Mouse (Mus musculus) myocyte (in vitro differentiated cells): Measurements from ENCODE around the gene Agbl3. TPM values are rescaled to one million over a fixed set of nuclear protein-coding genes. Genes with fewer than 3 reads are reported as not detected.

ENCODE experiments used
- H3K27me3 ChIP-seq: one replicate; pipeline ENCODE4 v1.6.1; 2011; ENCODE audit not compliant: control insufficient read depth, insufficient read depth, insufficient read length
- H3K36me3 ChIP-seq: one replicate; pipeline ENCODE4 v1.6.1; 2011; ENCODE audit not compliant: control insufficient read depth, insufficient read depth
- H3K4me2 ChIP-seq: one replicate; pipeline ENCODE4 v1.6.1; 2011; ENCODE audit warnings: low read depth, control low read depth
- H3K4me3 ChIP-seq: one replicate; pipeline ENCODE4 v1.5.1; 2011; ENCODE audit warnings: mild to moderate bottlenecking, control low read depth, moderate library complexity
- H3K79me2 ChIP-seq: one replicate; pipeline ENCODE4 v1.6.1; 2011; ENCODE audit not compliant: control insufficient read depth, insufficient read depth
- H3ac ChIP-seq: one replicate; pipeline ENCODE4 v1.6.1; 2011; ENCODE audit not compliant: control insufficient read depth, insufficient read length
- CEBPB ChIP-seq: IDR thresholded peaks from 2 replicates; pipeline ENCODE4 v1.6.1; 2011; ENCODE audit warnings: mild to moderate bottlenecking, moderate library complexity; ENCODE audit not compliant: poor library complexity, insufficient read depth, severe bottlenecking
- E2F4 ChIP-seq: IDR thresholded peaks from one replicate; pipeline ENCODE4 v1.6.1; 2011; ENCODE audit warnings: mild to moderate bottlenecking, control low read depth, moderate library complexity; ENCODE audit not compliant: insufficient read depth
- MAX ChIP-seq: IDR thresholded peaks from one replicate; pipeline ENCODE4 v1.6.1; 2011; ENCODE audit warnings: low read depth, mild to moderate bottlenecking, control low read depth
- MYOD1 ChIP-seq, 3 experiments: IDR thresholded peaks; one replicate each; pipeline ENCODE4 v1.6.1; 2011; ENCODE audit warnings: control low read depth in 2 of 3, low read depth in 2 of 3, mild to moderate bottlenecking in 2 of 3, moderate library complexity in 1 of 3; ENCODE audit not compliant: insufficient read length in 2 of 3, control insufficient read depth in 1 of 3
- MYOG ChIP-seq, 3 experiments: IDR thresholded peaks; one replicate each; pipeline ENCODE4 v1.6.1; 2011; ENCODE audit warnings: control low read depth in 2 of 3, low read depth in 2 of 3, mild to moderate bottlenecking in 2 of 3; ENCODE audit not compliant: insufficient read length in 2 of 3, control insufficient read depth in 1 of 3, insufficient read depth in 1 of 3
- POLR2A ChIP-seq: IDR thresholded peaks from one replicate; pipeline ENCODE4 v1.6.1; 2011; ENCODE audit warnings: low read depth, mild to moderate bottlenecking, control low read depth, moderate library complexity; ENCODE audit not compliant: insufficient read length
- POLR2AphosphoS2 ChIP-seq: IDR thresholded peaks from one replicate; pipeline ENCODE4 v1.6.1; 2011; ENCODE audit warnings: low read depth, control low read depth; ENCODE audit not compliant: insufficient read length
- REST ChIP-seq: IDR thresholded peaks from one replicate; pipeline ENCODE4 v1.6.1; 2011; ENCODE audit warnings: mild to moderate bottlenecking, control low read depth, moderate library complexity; ENCODE audit not compliant: insufficient read depth, insufficient read length
- SRF ChIP-seq: IDR thresholded peaks from one replicate; pipeline ENCODE4 v1.6.1; 2011; ENCODE audit warnings: low read depth; ENCODE audit not compliant: control insufficient read depth, insufficient read length
- TCF12 ChIP-seq: IDR thresholded peaks from one replicate; pipeline ENCODE4 v1.6.1; 2011; ENCODE audit warnings: mild to moderate bottlenecking, control low read depth; ENCODE audit not compliant: poor library complexity, insufficient read depth, severe bottlenecking
- TCF3 ChIP-seq: IDR thresholded peaks from one replicate; pipeline ENCODE4 v1.6.1; 2011; ENCODE audit warnings: low read depth, control low read depth; ENCODE audit not compliant: insufficient read length
- USF1 ChIP-seq: IDR thresholded peaks from one replicate; pipeline ENCODE4 v1.6.1; 2011; ENCODE audit warnings: low read depth, mild to moderate bottlenecking, control low read depth, moderate library complexity
- polyA plus RNA-seq: library from polyadenylated mRNA; unstranded; fragments of >200 nt; fragmentation: generic; extraction: Trizol; gene quantifications from one replicate; pipeline ENCODE4 v1.2.1, GENCODE M21; 2012; ENCODE audit warnings: missing spikeins

Gene Agbl3
- polyA plus RNA-seq, 1 experiment: 3.6 TPM

DNA sequence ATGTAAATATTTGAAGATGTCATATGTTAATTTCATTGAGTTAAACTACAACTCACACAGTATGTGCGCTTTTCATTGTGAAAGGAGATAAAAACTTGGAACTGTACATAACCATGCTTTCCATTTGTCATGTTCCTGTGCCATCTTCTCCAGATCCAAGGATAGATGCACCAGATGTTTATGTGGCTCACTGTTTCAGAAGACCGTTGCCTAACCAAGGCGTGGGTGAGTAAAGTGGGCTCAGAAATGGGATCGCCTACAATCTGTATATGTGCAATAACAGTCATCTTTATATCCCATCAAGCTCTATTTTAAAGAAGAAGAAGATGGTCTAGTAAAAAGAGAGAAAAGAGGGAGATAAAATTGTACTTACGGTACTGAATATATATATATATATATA lies 52.1 kb downstream of the Agbl3 start:
- Histone ChIP-seq H3K4me3 (no peak overlapping the region), H3K4me2 (no peak overlapping the region), H3K27me3 (no peaks in the 10 kb centered on the region), H3ac (no peak overlapping the region), H3K79me2 (no peaks in the 10 kb centered on the region), H3K36me3 (no peaks in the 10 kb centered on the region)
- TF ChIP-seq MAX (no peak), REST (no peak), SRF (no peak), CEBPB (no peak), MYOD1 (IDR thresholded peaks at IDR 0.05; ENCODE audit: control insufficient read depth in 1 of 3, insufficient read length in 2 of 3, low read depth in 2 of 3) (no peak), TCF12 (no peak), POLR2A (no peak), MYOG (IDR thresholded peaks at IDR 0.05; ENCODE audit: control insufficient read depth in 1 of 3, insufficient read depth in 1 of 3, insufficient read length in 2 of 3, low read depth in 2 of 3) (no peak), TCF3 (no peak), E2F4 (no peak), POLR2AphosphoS2 (no peak), USF1 (no peak)

DNA sequence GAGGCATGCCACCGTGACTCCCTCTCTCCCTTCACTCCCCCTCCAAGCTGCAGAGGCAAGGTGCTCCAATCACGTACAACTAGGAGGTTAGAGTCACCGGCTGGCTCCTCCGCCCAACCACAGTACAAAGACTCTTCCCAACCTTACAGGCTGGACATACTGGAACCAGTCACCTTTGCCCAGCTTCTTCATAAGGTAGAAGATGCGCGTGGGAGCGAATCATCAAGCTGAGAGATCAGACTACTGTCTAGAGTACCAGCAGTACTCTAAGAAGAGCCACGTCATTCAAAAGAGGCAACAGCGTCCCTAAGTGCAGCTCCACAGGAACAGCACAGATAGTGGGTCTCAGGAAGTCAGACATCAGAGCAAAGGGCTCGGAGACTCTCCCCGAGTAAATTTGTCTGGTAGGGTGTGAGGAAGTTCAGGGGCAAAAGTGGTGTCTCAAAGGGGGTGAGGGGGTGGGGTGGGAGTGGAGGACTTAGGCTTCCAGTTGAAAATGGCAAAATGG lies 81.4 kb downstream of the Agbl3 start:
- no peak overlapping the region for H3ac ChIP-seq
- peak overlapping the region; percentile 83 for H3K4me2 ChIP-seq
- TF ChIP-seq TCF12 (no peak), MAX (no peak), E2F4 (no peak), POLR2AphosphoS2 (no peak), CEBPB (no peak), MYOD1 (IDR thresholded peaks at IDR 0.05; ENCODE audit: control insufficient read depth in 1 of 3, insufficient read length in 2 of 3, low read depth in 2 of 3) (no peak), TCF3 (no peak), MYOG (IDR thresholded peaks at IDR 0.05; ENCODE audit: control insufficient read depth in 1 of 3, insufficient read depth in 1 of 3, insufficient read length in 2 of 3, low read depth in 2 of 3) (no peak), REST (no peak), POLR2A (no peak), SRF (no peak), USF1 (no peak)
- H3K4me3 ChIP-seq: peak overlapping the region; percentile 29
- no peaks in the 10 kb centered on the region for H3K79me2 ChIP-seq
- H3K27me3 ChIP-seq: no peaks in the 10 kb centered on the region
- no peaks in the 10 kb centered on the region for H3K36me3 ChIP-seq

DNA sequence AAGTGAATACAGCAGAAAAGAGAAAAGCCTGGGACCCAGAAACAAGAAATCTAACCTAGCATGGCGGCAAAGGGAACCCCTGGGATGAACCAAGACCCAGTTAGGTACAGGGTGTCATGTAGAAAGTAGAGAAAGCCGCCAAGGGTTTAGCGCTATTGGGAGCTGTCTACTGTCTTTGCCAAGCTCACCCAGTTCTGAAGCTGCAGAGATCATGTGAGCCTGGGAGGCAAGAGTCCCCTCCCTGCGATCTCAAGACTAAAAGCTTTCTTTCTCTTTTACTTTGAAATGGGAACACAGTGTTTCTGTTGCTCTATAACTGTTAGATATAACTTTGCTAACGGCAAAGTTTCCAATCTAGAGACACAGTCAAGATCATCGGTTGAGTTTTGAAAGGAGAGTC lies 82.1 kb downstream of the Agbl3 start:
- Histone ChIP-seq H3K4me3 (peak overlapping the region; percentile 29), H3K36me3 (no peaks in the 10 kb centered on the region), H3K79me2 (no peaks in the 10 kb centered on the region), H3K27me3 (no peaks in the 10 kb centered on the region), H3ac (no peak overlapping the region), H3K4me2 (peak overlapping the region; percentile 83)
- TF ChIP-seq MAX (no peak), TCF12 (no peak), POLR2AphosphoS2 (no peak), SRF (no peak), MYOG (IDR thresholded peaks at IDR 0.05; ENCODE audit: control insufficient read depth in 1 of 3, insufficient read depth in 1 of 3, insufficient read length in 2 of 3, low read depth in 2 of 3) (no peak), MYOD1 (IDR thresholded peaks at IDR 0.05; ENCODE audit: control insufficient read depth in 1 of 3, insufficient read length in 2 of 3, low read depth in 2 of 3) (no peak), E2F4 (no peak), CEBPB (no peak), TCF3 (no peak), POLR2A (no peak), USF1 (no peak), REST (no peak)

DNA sequence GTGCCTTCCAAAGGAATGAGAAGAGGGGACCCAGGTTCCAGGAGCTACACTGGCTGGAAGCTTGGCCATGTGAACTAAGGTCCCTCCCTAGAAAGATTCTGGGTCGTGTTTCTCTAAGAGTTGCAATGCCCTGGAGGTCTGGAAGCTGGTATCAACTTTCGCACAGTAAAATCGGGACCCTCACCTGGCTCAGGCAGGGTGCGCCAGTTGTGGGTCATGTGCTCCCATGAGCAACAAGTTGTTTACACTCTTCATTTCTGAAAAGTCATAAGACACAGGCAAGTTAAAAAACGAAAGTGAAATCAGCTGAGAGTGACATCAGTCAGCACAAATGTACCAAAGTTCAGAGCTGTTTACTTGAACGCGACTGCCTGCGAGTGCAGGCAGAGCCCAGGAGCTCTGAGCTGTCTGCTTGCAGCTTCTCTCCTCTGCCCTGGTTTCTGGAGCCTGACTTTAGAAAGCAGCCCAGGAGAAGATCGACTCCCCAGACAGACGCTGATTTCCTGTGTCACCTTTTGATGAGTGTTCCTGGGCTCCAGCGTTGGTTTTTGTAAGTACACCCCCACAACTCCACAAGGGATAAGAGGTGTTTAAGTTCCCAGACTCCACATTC lies 82.7 kb downstream of the Agbl3 start, which contains the start of gene Tmem140:
Gene Tmem140, plus strand, starts transcription at position 356 of the 613 bp plus-strand sequence.
- Histone ChIP-seq H3K79me2 (no peaks in the 10 kb centered on the region), H3K4me3 (peak within 1 kb of the TSS; percentile 29), H3ac (no peak within 1 kb of the TSS), H3K27me3 (no peaks in the 10 kb centered on the region), H3K4me2 (peak within 1 kb of the TSS; percentile 83), H3K36me3 (no peaks in the 10 kb centered on the region)
- TF ChIP-seq MYOD1 (IDR thresholded peaks at IDR 0.05; ENCODE audit: control insufficient read depth in 1 of 3, insufficient read length in 2 of 3, low read depth in 2 of 3) (no peak), POLR2AphosphoS2 (no peak), E2F4 (no peak), CEBPB (no peak), USF1 (peak; percentile 31), SRF (no peak), REST (no peak)
